Mouse (Mus musculus): ENCODE results near the gene Olfr1002. TPM values are rescaled to one million over a fixed set of nuclear protein-coding genes. Genes with fewer than 3 reads are reported as not detected.

The Olfr1002 gene
- not detected in 2 replicates for total RNA-seq (2012; rRNA removed)
- not detected for polyA plus RNA-seq (2012; ENCODE audit: insufficient read depth in 1 of 2, insufficient read length in 2 of 2, low read depth in 1 of 2, low replicate concordance in 2 of 2, missing spikeins in 1 of 2)

GRCm38 (mm10) chr2:85650604-85651003 is at the start of gene Olfr1002:
Olfr1002 (minus strand) TSS chr2:85650704.
- Histone ChIP-seq H3K4me1 (ENCODE audit: control insufficient read depth in 1 of 2, insufficient read depth in 2 of 2, low read length in 2 of 2) (no peaks in the 10 kb centered on the region), H3K27me3 (ENCODE audit: control insufficient read depth in 1 of 2, insufficient read depth in 2 of 2, low read length in 2 of 2) (no peaks in the 10 kb centered on the region), H3K4me3 (ENCODE audit: control insufficient read depth in 1 of 2, insufficient read depth in 1 of 2, low read depth in 2 of 2, low read length in 2 of 2) (no peak within 1 kb of the TSS), H3K9me3 (replicated peaks; ENCODE audit: insufficient read depth, low read length) (no peaks in the 10 kb centered on the region), H3K27ac (ENCODE audit: control insufficient read depth, low read depth, low read length) (no peak within 1 kb of the TSS), H3K36me3 (ENCODE audit: control insufficient read depth in 1 of 2, insufficient read depth in 2 of 2, low read length in 2 of 2) (no peaks in the 10 kb centered on the region), H3K79me2 (ENCODE audit: control insufficient read depth, insufficient read depth, low read length, poor library complexity) (no peaks in the 10 kb centered on the region), H3K9ac (ENCODE audit: control insufficient read depth, low read depth, low read length, poor library complexity, severe bottlenecking) (no peak within 1 kb of the TSS)
- DNase-seq (ENCODE audit: low read depth, low spot score): no peak
- TF ChIP-seq GATA1 (IDR thresholded peaks at IDR 0.05; ENCODE audit: low read depth, low read length): no peak
- no peak for TF ChIP-seq ZMIZ1 (IDR thresholded peaks at IDR 0.05; ENCODE audit: low read depth, low read length)
- TF ChIP-seq CHD2 (IDR thresholded peaks at IDR 0.05; ENCODE audit: low read length): no peak
- TF ChIP-seq BHLHE40 (IDR thresholded peaks at IDR 0.05; ENCODE audit: borderline replicate concordance, low read depth, low read length): no peak

- Histone ChIP-seq H3K27ac (ENCODE audit: control insufficient read depth, low read depth, low read length) (no peak within 1 kb of the TSS), H3K36me3 (ENCODE audit: control insufficient read depth in 1 of 2, insufficient read depth in 2 of 2, low read length in 2 of 2) (no peaks in the 10 kb centered on the region), H3K4me3 (ENCODE audit: control insufficient read depth in 1 of 2, insufficient read depth in 1 of 2, low read depth in 2 of 2, low read length in 2 of 2) (no peak within 1 kb of the TSS), H3K4me1 (ENCODE audit: control insufficient read depth in 1 of 2, insufficient read depth in 2 of 2, low read length in 2 of 2) (no peaks in the 10 kb centered on the region), H3K79me2 (ENCODE audit: control insufficient read depth, insufficient read depth, low read length, poor library complexity) (no peaks in the 10 kb centered on the region), H3K9me3 (replicated peaks; ENCODE audit: insufficient read depth, low read length) (no peaks in the 10 kb centered on the region), H3K9ac (ENCODE audit: control insufficient read depth, low read depth, low read length, poor library complexity, severe bottlenecking) (no peak within 1 kb of the TSS), H3K27me3 (ENCODE audit: control insufficient read depth in 1 of 2, insufficient read depth in 2 of 2, low read length in 2 of 2) (no peaks in the 10 kb centered on the region)
- DNase-seq (ENCODE audit: low read depth, low spot score): no peak
- TF ChIP-seq ELF1 (IDR thresholded peaks at IDR 0.05; ENCODE audit: low read depth, low read length): no peak
- no peak for TF ChIP-seq ZNF384 (IDR thresholded peaks at IDR 0.05; ENCODE audit: low read depth, low read length)
- no peak for TF ChIP-seq NRF1 (IDR thresholded peaks at IDR 0.05; ENCODE audit: insufficient read depth, low read depth, low read length, poor library complexity, severe bottlenecking)
- no peak for TF ChIP-seq POLR2A (IDR thresholded peaks at IDR 0.05; ENCODE audit: control insufficient read depth in 1 of 2, insufficient read depth in 1 of 2, low read depth in 1 of 2, low read length in 2 of 2, poor library complexity in 1 of 2)
- TF ChIP-seq MYC (IDR thresholded peaks at IDR 0.05; ENCODE audit: low read depth, low read length): no peak
- TF ChIP-seq NELFE (IDR thresholded peaks at IDR 0.05; ENCODE audit: low read depth, low read length): no peak
- TF ChIP-seq CHD1 (IDR thresholded peaks at IDR 0.05; ENCODE audit: low read depth, low read length): no peak
- no peak for TF ChIP-seq GATA1 (IDR thresholded peaks at IDR 0.05; ENCODE audit: low read depth, low read length)
- no peak for TF ChIP-seq CHD2 (IDR thresholded peaks at IDR 0.05; ENCODE audit: low read length)
- TF ChIP-seq GABPA (IDR thresholded peaks at IDR 0.05; ENCODE audit: low read depth, low read length): no peak
- TF ChIP-seq USF2 (IDR thresholded peaks at IDR 0.05; ENCODE audit: borderline replicate concordance in 1 of 2, insufficient read depth in 1 of 2, low read depth in 1 of 2, low read length in 2 of 2): no peak
- TF ChIP-seq TAL1 (IDR thresholded peaks at IDR 0.05; ENCODE audit: low read length): no peak
- no peak for TF ChIP-seq UBTF (IDR thresholded peaks at IDR 0.05; ENCODE audit: borderline replicate concordance, insufficient read depth, low read depth, low read length)
- TF ChIP-seq ETS1 (IDR thresholded peaks at IDR 0.05; ENCODE audit: low read depth, low read length): no peak
- no peak for TF ChIP-seq ZC3H11A (IDR thresholded peaks at IDR 0.05; ENCODE audit: low read depth, low read length)
- TF ChIP-seq SIN3A (IDR thresholded peaks at IDR 0.05; ENCODE audit: low read length): no peak
- TF ChIP-seq EP300 (IDR thresholded peaks at IDR 0.05; ENCODE audit: low read depth in 1 of 2, low read length in 2 of 2): no peak
- no peak for TF ChIP-seq RAD21 (IDR thresholded peaks at IDR 0.05; ENCODE audit: low read depth, low read length)
Observed at GRCm38 (mm10) chr2:85689131-85689530, 38.6 kb upstream of the Olfr1002 start, which contains the start of gene Olfr1008. Olfr1008 (plus strand) TSS chr2:85689431.
